Mouse (Mus musculus) layer of hippocampus, postnatal 10 days (tissue): Measurements from ENCODE around the gene Esr1. TPM values are rescaled to one million over a fixed set of nuclear protein-coding genes. Genes with fewer than 3 reads are reported as not detected.

ENCODE experiments used
- total RNA-seq, 2 experiments: library from RNA; stranded (reverse); gene quantifications; 2 replicates each; pipeline ENCODE4 v1.2.3; 2021

The Esr1 gene
- total RNA-seq, 2 experiments from 2014 or later, result 1.1 to 2.2 TPM

Other genes with a start within 250 kb of the Esr1 start
- gene Zbtb2, start 223.5 kb upstream of the Esr1 start, total RNA-seq, result 10 to 100 TPM; 10.8 to 12.0 TPM
- 10 to 100 TPM; 22.4 to 23.2 TPM for gene Rmnd1, start 179.2 kb upstream of the Esr1 start, total RNA-seq
- gene Armt1, start 179.1 kb upstream of the Esr1 start, total RNA-seq, result 10 to 100 TPM; 10.8 to 11.1 TPM
- under 1 TPM; 0.49 to 0.89 TPM for gene Ccdc170, start 129.1 kb upstream of the Esr1 start, total RNA-seq